Mouse (Mus musculus) embryonic facial prominence, embryonic 12.5 days (tissue): ENCODE measurements around the gene Ch25h. TPM values are rescaled to one million over a fixed set of nuclear protein-coding genes. Genes with fewer than 3 reads are reported as not detected.

Source experiments
- ATAC-seq: fragments of 200-750 bp; cut with Nextera tagmentation; 2 replicates; pipeline ENCODE4 v1.8.0; 2017; ENCODE audit not compliant: insufficient number of reproducible peaks, insufficient read depth, low FRiP score, low TSS enrichment
- H3K27ac ChIP-seq: fragments of 300-500 bp; sonication (generic); 2 replicates; pipeline ENCODE4 v1.5.1; 2016; ENCODE audit warnings: mild to moderate bottlenecking
- H3K27me3 ChIP-seq: fragments of 300-500 bp; sonication (generic); 2 replicates; pipeline ENCODE4 v1.6.1; 2016; ENCODE audit warnings: mild to moderate bottlenecking, moderate library complexity
- H3K36me3 ChIP-seq: fragments of 300-500 bp; sonication (generic); 2 replicates; pipeline ENCODE4 v1.6.1; 2016; ENCODE audit warnings: mild to moderate bottlenecking
- H3K4me1 ChIP-seq: fragments of 300-500 bp; sonication (generic); 2 replicates; pipeline ENCODE4 v1.6.1; 2016
- H3K4me2 ChIP-seq: fragments of 300-500 bp; sonication (generic); replicated peaks from 2 replicates; pipeline ENCODE4 v1.6.1; 2016; ENCODE audit warnings: mild to moderate bottlenecking, moderate library complexity
- H3K4me3 ChIP-seq: fragments of 300-500 bp; sonication (generic); 2 replicates; pipeline ENCODE4 v1.5.1; 2016; ENCODE audit warnings: mild to moderate bottlenecking
- H3K9ac ChIP-seq: fragments of 300-500 bp; sonication (generic); 2 replicates; pipeline ENCODE4 v1.6.1; 2016; ENCODE audit warnings: mild to moderate bottlenecking, moderate library complexity
- H3K9me3 ChIP-seq: fragments of 300-500 bp; sonication (generic); 2 replicates; pipeline ENCODE4 v1.6.1; 2016; ENCODE audit warnings: mild to moderate bottlenecking, moderate library complexity
- WGBS: fragments of 180-500 bp; shearing (Covaris S2); methylation state at CpG from one replicate; pipeline ENCODE4 v1.1.7; 2016; 5-methylcytosine and 5-hydroxymethylcytosine counted together
- polyA plus RNA-seq: library from polyadenylated mRNA; unstranded; fragments of >200 nt; fragmentation: Nextera tagmentation; extraction: Ambion mirVana; gene quantifications from 2 replicates; pipeline ENCODE4 v1.2.1, GENCODE M21; 2016

Ch25h gene
- polyA plus RNA-seq, 1 experiment from 2014 or later: 4.1 TPM

- no peaks in the 10 kb centered on the region for H3K36me3 ChIP-seq
- H3K9ac ChIP-seq: no peak overlapping the region
- no peaks in the 10 kb centered on the region for H3K9me3 ChIP-seq
- ATAC-seq: no peak
- H3K4me2 ChIP-seq: no peak overlapping the region
- WGBS: 76% methylated on average over 3 of the region's 3 CpGs
- no peak overlapping the region for H3K27ac ChIP-seq
- H3K27me3 ChIP-seq: no peaks in the 10 kb centered on the region
- H3K4me3 ChIP-seq: no peak overlapping the region
- H3K4me1 ChIP-seq: no peaks in the 10 kb centered on the region
Measured at GRCm38 (mm10) chr19:34464453-34464852, 10.5 kb downstream of the Ch25h start.

GRCm38 (mm10) chr19:34461451-34462019 lies 13.4 kb downstream of the Ch25h start:
- no peak for ATAC-seq
- 88% methylated on average over 1 of the region's 1 CpGs for WGBS
- no peak overlapping the region for H3K4me3 ChIP-seq
- H3K4me2 ChIP-seq: no peak overlapping the region
- H3K9ac ChIP-seq: no peak overlapping the region
- no peaks in the 10 kb centered on the region for H3K36me3 ChIP-seq
- no peak overlapping the region for H3K27ac ChIP-seq
- H3K4me1 ChIP-seq: no peaks in the 10 kb centered on the region
- H3K9me3 ChIP-seq: no peaks in the 10 kb centered on the region
- no peaks in the 10 kb centered on the region for H3K27me3 ChIP-seq

- Histone ChIP-seq H3K9ac (no peak overlapping the region), H3K27me3 (no peaks in the 10 kb centered on the region), H3K4me2 (no peak overlapping the region), H3K4me3 (no peak overlapping the region), H3K27ac (no peak overlapping the region), H3K36me3 (no peaks in the 10 kb centered on the region), H3K9me3 (no peaks in the 10 kb centered on the region), H3K4me1 (no peaks in the 10 kb centered on the region)
- WGBS: 89% methylated on average over 1 of the region's 1 CpGs
- ATAC-seq: no peak
Measured at GRCm38 (mm10) chr19:34450784-34451370, 24.1 kb downstream of the Ch25h start.

GRCm38 (mm10) chr19:34448851-34449250 lies 26.1 kb downstream of the Ch25h start:
- ATAC-seq: no peak
- Histone ChIP-seq H3K36me3 (no peaks in the 10 kb centered on the region), H3K4me3 (no peak overlapping the region), H3K27me3 (no peaks in the 10 kb centered on the region), H3K4me2 (no peak overlapping the region), H3K27ac (no peak overlapping the region), H3K4me1 (no peaks in the 10 kb centered on the region), H3K9me3 (no peaks in the 10 kb centered on the region), H3K9ac (no peak overlapping the region)
- 75% methylated on average over 1 of the region's 1 CpGs for WGBS

GRCm38 (mm10) chr19:34445410-34446012 lies 29.5 kb downstream of the Ch25h start:
- H3K9ac ChIP-seq: no peak overlapping the region
- no peak for ATAC-seq
- no peaks in the 10 kb centered on the region for H3K9me3 ChIP-seq
- H3K36me3 ChIP-seq: no peaks in the 10 kb centered on the region
- 34% methylated on average over 4 of the region's 4 CpGs for whole genome bisulfite sequencing
- no peaks in the 10 kb centered on the region for H3K4me1 ChIP-seq
- H3K27ac ChIP-seq: no peak overlapping the region
- no peaks in the 10 kb centered on the region for H3K27me3 ChIP-seq
- H3K4me2 ChIP-seq: no peak overlapping the region
- no peak overlapping the region for H3K4me3 ChIP-seq

- no peaks in the 10 kb centered on the region for H3K9me3 ChIP-seq
- ATAC-seq: no peak
- no peaks in the 10 kb centered on the region for H3K27me3 ChIP-seq
- WGBS: 89% methylated on average over 3 of the region's 3 CpGs
- H3K4me2 ChIP-seq: no peak overlapping the region
- H3K36me3 ChIP-seq: no peaks in the 10 kb centered on the region
- H3K4me1 ChIP-seq: no peaks in the 10 kb centered on the region
- H3K9ac ChIP-seq: no peak overlapping the region
- no peak overlapping the region for H3K4me3 ChIP-seq
- no peak overlapping the region for H3K27ac ChIP-seq
Measured at GRCm38 (mm10) chr19:34444785-34445184, 30.2 kb downstream of the Ch25h start.

GRCm38 (mm10) chr19:34441979-34442378 lies 33.0 kb downstream of the Ch25h start:
- no peak overlapping the region for H3K9ac ChIP-seq
- no peaks in the 10 kb centered on the region for H3K27me3 ChIP-seq
- H3K36me3 ChIP-seq: no peaks in the 10 kb centered on the region
- H3K4me1 ChIP-seq: no peaks in the 10 kb centered on the region
- no peak overlapping the region for H3K4me2 ChIP-seq
- H3K9me3 ChIP-seq: no peaks in the 10 kb centered on the region
- H3K27ac ChIP-seq: no peak overlapping the region
- no peak for ATAC-seq
- H3K4me3 ChIP-seq: no peak overlapping the region
- WGBS: 75% methylated on average over 2 of the region's 2 CpGs

GRCm38 (mm10) chr19:34435197-34435611 lies 39.8 kb downstream of the Ch25h start:
- no peak for ATAC-seq
- H3K27ac ChIP-seq: 0 out of 2 replicates have a peak overlapping the region, but pooled peaks have one; percentile 11
- 39% methylated on average over 5 of the region's 5 CpGs for WGBS
- H3K4me2 ChIP-seq: no peak overlapping the region
- H3K9me3 ChIP-seq: no peaks in the 10 kb centered on the region
- no peaks in the 10 kb centered on the region for H3K27me3 ChIP-seq
- H3K4me3 ChIP-seq: no peak overlapping the region
- no peaks in the 10 kb centered on the region for H3K36me3 ChIP-seq
- H3K4me1 ChIP-seq: no peaks in the 10 kb centered on the region
- no peak overlapping the region for H3K9ac ChIP-seq

GRCm38 (mm10) chr19:34431314-34431713 lies 43.6 kb downstream of the Ch25h start:
- no peaks in the 10 kb centered on the region for H3K36me3 ChIP-seq
- no peaks in the 10 kb centered on the region for H3K4me1 ChIP-seq
- no peak overlapping the region for H3K9ac ChIP-seq
- no peak for ATAC-seq
- H3K27ac ChIP-seq: no peak overlapping the region
- no peaks in the 10 kb centered on the region for H3K27me3 ChIP-seq
- H3K4me3 ChIP-seq: no peak overlapping the region
- H3K4me2 ChIP-seq: no peak overlapping the region
- WGBS: 64% methylated on average over 3 of the region's 3 CpGs
- no peaks in the 10 kb centered on the region for H3K9me3 ChIP-seq

GRCm38 (mm10) chr19:34423783-34424335 lies 51.1 kb downstream of the Ch25h start:
- no peaks in the 10 kb centered on the region for H3K36me3 ChIP-seq
- no peak overlapping the region for H3K4me2 ChIP-seq
- no peaks in the 10 kb centered on the region for H3K4me1 ChIP-seq
- no peak overlapping the region for H3K27ac ChIP-seq
- no peak overlapping the region for H3K4me3 ChIP-seq
- H3K9me3 ChIP-seq: no peaks in the 10 kb centered on the region
- no peak for ATAC-seq
- H3K9ac ChIP-seq: no peak overlapping the region
- 75% methylated on average over 4 of the region's 4 CpGs for WGBS
- H3K27me3 ChIP-seq: no peaks in the 10 kb centered on the region
